Mouse (Mus musculus) forebrain, embryonic 13.5 days (tissue): Measurements from ENCODE around the gene Chadl. TPM values are rescaled to one million over a fixed set of nuclear protein-coding genes. Genes with fewer than 3 reads are reported as not detected.

Experiments
- ATAC-seq: fragments of 200-750 bp; cut with Nextera tagmentation; 2 replicates; pipeline ENCODE4 v1.8.0; 2017
- H3K27ac ChIP-seq: fragments of 300-500 bp; sonication (generic); 2 replicates; pipeline ENCODE4 v1.5.1; 2015; ENCODE audit warnings: inconsistent platforms, mild to moderate bottlenecking, moderate library complexity
- H3K27me3 ChIP-seq: fragments of 300-500 bp; sonication (generic); 2 replicates; pipeline ENCODE4 v1.6.1; 2015; ENCODE audit warnings: mild to moderate bottlenecking, inconsistent platforms
- H3K36me3 ChIP-seq: fragments of 300-500 bp; sonication (generic); 2 replicates; pipeline ENCODE4 v1.6.1; 2015; ENCODE audit warnings: mild to moderate bottlenecking, inconsistent platforms; ENCODE audit not compliant: poor library complexity, severe bottlenecking
- H3K4me1 ChIP-seq: fragments of 300-500 bp; sonication (generic); 2 replicates; pipeline ENCODE4 v1.6.1; 2015; ENCODE audit warnings: inconsistent platforms
- H3K4me2 ChIP-seq: fragments of 300-500 bp; sonication (generic); 2 replicates; pipeline ENCODE4 v1.6.1; 2015; ENCODE audit warnings: inconsistent platforms, mild to moderate bottlenecking, moderate library complexity
- H3K4me3 ChIP-seq: fragments of 300-500 bp; sonication (generic); 2 replicates; pipeline ENCODE4 v1.5.1; 2015; ENCODE audit warnings: mild to moderate bottlenecking, inconsistent platforms
- H3K9ac ChIP-seq: fragments of 300-500 bp; sonication (generic); 2 replicates; pipeline ENCODE4 v1.6.1; 2015; ENCODE audit warnings: mild to moderate bottlenecking, inconsistent platforms
- H3K9me3 ChIP-seq: fragments of 300-500 bp; sonication (generic); replicated peaks from 2 replicates; pipeline ENCODE4 v1.6.1; 2016; ENCODE audit warnings: inconsistent platforms
- WGBS: fragments of 180-500 bp; shearing (Covaris S2); methylation state at CpG from one replicate; pipeline ENCODE4 v1.1.7; 2015; 5-methylcytosine and 5-hydroxymethylcytosine counted together
- polyA plus RNA-seq: library from polyadenylated mRNA; unstranded; fragments of >200 nt; fragmentation: Nextera tagmentation; extraction: Ambion mirVana; gene quantifications from 2 replicates; pipeline ENCODE4 v1.2.1, GENCODE M21; 2015

Gene Chadl
- polyA plus RNA-seq, 1 experiment from 2014 or later: 7.4 TPM

- Histone ChIP-seq H3K9ac (no peak overlapping the region), H3K4me1 (no peaks in the 10 kb centered on the region), H3K27me3 (no peaks in the 10 kb centered on the region), H3K4me3 (no peak overlapping the region), H3K9me3 (no peaks in the 10 kb centered on the region), H3K4me2 (no peak overlapping the region), H3K27ac (no peak overlapping the region), H3K36me3 (peaks cover 68% of the 10 kb centered on the region)
- no peak for ATAC-seq
- 81% methylated on average over 7 of the region's 7 CpGs for WGBS
Observed at GRCm38 (mm10) chr15:81650636-81651035, 46.5 kb downstream of the Chadl start.

GRCm38 (mm10) chr15:81649516-81650455 is 47.3 kb downstream of the Chadl start:
- Histone ChIP-seq H3K27me3 (no peaks in the 10 kb centered on the region), H3K4me1 (no peaks in the 10 kb centered on the region), H3K9ac (no peak overlapping the region), H3K36me3 (peaks cover 76% of the 10 kb centered on the region), H3K4me3 (no peak overlapping the region), H3K9me3 (no peaks in the 10 kb centered on the region), H3K27ac (no peak overlapping the region), H3K4me2 (no peak overlapping the region)
- ATAC-seq: no peak
- WGBS: 92% methylated on average over 8 of the region's 8 CpGs

Other genes starting within 250 kb of the Chadl start
- 581 and 625 TPM in 2 replicates for gene Rbx1, start 231.0 kb downstream of the Chadl start, polyA plus RNA-seq
- gene Ep300, start 111.9 kb downstream of the Chadl start, polyA plus RNA-seq: 19.9 and 20.7 TPM in 2 replicates
- gene L3mbtl2, start 33.4 kb downstream of the Chadl start, polyA plus RNA-seq: 30.9 and 33.8 TPM in 2 replicates
- 41.5 and 44.3 TPM in 2 replicates for gene Zc3h7b, start 47.8 kb upstream of the Chadl start, polyA plus RNA-seq
- gene Rangap1, start 48.2 kb upstream of the Chadl start, polyA plus RNA-seq: 141 and 160 TPM in 2 replicates
- 24.2 and 24.9 TPM in 2 replicates for gene Tef, start 105.1 kb upstream of the Chadl start, polyA plus RNA-seq
- 19.1 and 21.7 TPM in 2 replicates for gene Tob2, start 161.5 kb upstream of the Chadl start, polyA plus RNA-seq
- gene Phf5a, start 174.6 kb upstream of the Chadl start, polyA plus RNA-seq: 159 and 177 TPM in 2 replicates
- 202 and 211 TPM in 2 replicates for gene Aco2, start 175.0 kb upstream of the Chadl start, polyA plus RNA-seq
- 85.7 and 86.0 TPM in 2 replicates for gene Polr3h, start 229.0 kb upstream of the Chadl start, polyA plus RNA-seq
- 60.6 and 74.9 TPM in 2 replicates for gene Csdc2, start 239.5 kb upstream of the Chadl start, polyA plus RNA-seq